Mouse (Mus musculus): ENCODE results near the gene Mapk11. TPM values are rescaled to one million over a fixed set of nuclear protein-coding genes. Genes with fewer than 3 reads are reported as not detected.

Gene Mapk11
- polyA plus RNA-seq, 1 experiment from 2014 or later = 13.3 TPM

DNA sequence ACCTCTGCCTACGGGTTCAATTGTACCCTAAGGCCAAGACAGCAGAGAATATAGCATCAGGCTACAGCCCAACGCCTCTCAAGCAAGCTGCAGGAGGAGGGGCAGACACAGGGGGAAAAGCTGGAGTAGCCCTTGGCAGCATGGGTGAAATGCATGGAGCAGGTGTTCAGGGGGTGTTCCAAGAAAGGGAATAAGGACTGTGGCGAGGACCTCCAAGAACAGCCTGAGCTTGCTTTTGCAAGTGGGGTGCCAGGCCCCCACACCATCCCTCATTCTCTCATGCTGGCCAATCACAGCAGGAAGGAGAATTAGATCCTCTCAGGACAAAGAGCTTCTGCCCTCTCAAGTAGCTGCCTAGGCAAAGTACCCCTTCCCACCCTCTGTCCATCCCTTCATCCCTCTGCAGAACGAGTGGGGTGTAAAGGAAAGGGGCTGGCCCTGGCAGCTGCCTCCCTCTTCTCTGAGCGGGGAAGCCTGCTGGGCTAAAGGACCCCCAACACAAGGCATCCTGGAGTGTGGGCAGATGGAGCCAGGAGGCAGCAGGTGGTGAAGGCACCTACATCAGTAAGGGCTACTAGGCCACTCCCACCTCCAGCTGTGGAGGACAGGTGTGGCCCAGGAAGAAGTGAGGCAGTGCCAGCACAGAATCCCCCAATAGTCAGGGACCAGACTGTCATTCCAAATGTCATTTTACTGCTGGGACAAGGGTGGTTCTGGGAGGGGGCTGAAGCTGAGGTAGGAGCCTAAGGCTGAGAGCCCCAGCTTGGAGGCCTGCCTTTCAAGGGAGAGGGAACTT is 34.9 kb upstream of the Mapk11 start:
- no peak for TF ChIP-seq CTCF (IDR thresholded peaks at IDR 0.05; ENCODE audit: low read depth)
- Histone ChIP-seq H3K4me1 (ENCODE audit: insufficient read depth) (no peaks in the 10 kb centered on the region), H3K4me3 (ENCODE audit: low read depth, low read length) (no peak overlapping the region), H3K9ac (no peak overlapping the region), H3K27ac (ENCODE audit: low read depth) (no peak overlapping the region), H3K4me2 (no peak overlapping the region), H3K9me3 (ENCODE audit: low read depth, low read length) (no peaks in the 10 kb centered on the region), H3K36me3 (ENCODE audit: insufficient read depth) (0 out of 2 replicates have a peak, but pooled peaks cover 7% of the 10 kb centered on the region), H3K27me3 (ENCODE audit: insufficient read depth, low read length) (no peaks in the 10 kb centered on the region)
- 54% methylated on average over 5 of the region's 5 CpGs for WGBS
- DNase-seq = no peak
- ATAC-seq (ENCODE audit: insufficient read depth) = no peak

DNA sequence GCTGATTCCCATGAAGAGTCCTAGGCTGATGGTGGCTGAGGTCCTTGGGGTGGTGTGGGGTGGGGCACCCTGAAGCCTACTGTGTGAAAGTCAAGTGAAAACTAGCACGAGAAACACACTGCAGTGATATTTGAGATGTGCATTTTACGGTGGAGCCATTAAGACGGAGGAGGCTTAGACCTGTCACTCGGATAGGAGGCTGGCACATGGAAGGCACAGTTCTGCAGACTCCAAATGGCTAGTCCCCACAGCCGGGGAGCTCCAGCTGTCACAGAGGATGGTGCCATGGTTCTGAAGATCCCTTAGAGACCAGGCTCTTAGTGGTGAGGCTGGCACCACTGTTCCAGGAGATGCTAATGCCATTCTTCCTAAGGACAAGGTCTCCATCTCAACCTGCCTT is 33.4 kb upstream of the Mapk11 start:
- Histone ChIP-seq H3K4me2 (no peak overlapping the region), H3K36me3 (ENCODE audit: insufficient read depth) (0 out of 2 replicates have a peak, but pooled peaks cover 7% of the 10 kb centered on the region), H3K4me3 (ENCODE audit: low read depth, low read length) (no peak overlapping the region), H3K27ac (ENCODE audit: low read depth) (peak overlapping the region; percentile 21; the same call in 1 of the 2 replicates), H3K27me3 (ENCODE audit: insufficient read depth, low read length) (no peaks in the 10 kb centered on the region), H3K9me3 (ENCODE audit: low read depth, low read length) (no peaks in the 10 kb centered on the region), H3K4me1 (ENCODE audit: insufficient read depth) (peaks cover 10% of the 10 kb centered on the region), H3K9ac (no peak overlapping the region)
- ATAC-seq (ENCODE audit: insufficient read depth) (no peak), DNase-seq (no peak)
- 71% methylated on average over 5 of the region's 5 CpGs for WGBS
- no peak for TF ChIP-seq CTCF (IDR thresholded peaks at IDR 0.05; ENCODE audit: low read depth)

DNA sequence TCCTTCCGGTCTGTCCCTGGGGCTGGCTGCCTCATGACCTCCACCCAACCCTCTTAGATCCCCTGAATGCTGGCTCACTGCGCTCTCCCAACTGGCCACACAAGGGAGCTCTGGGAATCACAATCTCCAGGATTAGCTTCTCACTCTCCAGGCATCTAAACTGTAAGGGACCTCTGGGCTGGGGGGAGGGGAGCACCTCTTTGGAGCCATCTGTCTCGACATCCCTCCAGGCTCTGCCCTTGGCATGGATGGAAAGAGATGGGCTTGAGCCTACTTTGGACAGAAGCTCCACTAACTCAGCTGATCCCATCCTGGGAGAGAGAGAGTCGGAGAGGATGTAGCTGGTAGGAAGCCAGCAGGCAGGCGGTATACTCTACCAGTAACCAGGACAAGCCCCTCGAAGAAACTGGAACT is 32.9 kb upstream of the Mapk11 start:
- Histone ChIP-seq H3K4me3 (ENCODE audit: low read depth, low read length) (no peak overlapping the region), H3K9ac (peak overlapping the region; percentile 14; the same call in 1 of the 2 replicates), H3K36me3 (ENCODE audit: insufficient read depth) (0 out of 2 replicates have a peak, but pooled peaks cover 7% of the 10 kb centered on the region), H3K9me3 (ENCODE audit: low read depth, low read length) (no peaks in the 10 kb centered on the region), H3K27me3 (ENCODE audit: insufficient read depth, low read length) (no peaks in the 10 kb centered on the region), H3K4me2 (peak overlapping the region; percentile 21; the same call in 1 of the 2 replicates), H3K4me1 (ENCODE audit: insufficient read depth) (peaks cover 15% of the 10 kb centered on the region), H3K27ac (ENCODE audit: low read depth) (peak overlapping the region; percentile 21; the same call in 1 of the 2 replicates)
- ATAC-seq (ENCODE audit: insufficient read depth) (no peak), DNase-seq (peak; percentile 70)
- peak; percentile 11; the same call in 1 of the 2 replicates for TF ChIP-seq CTCF (IDR thresholded peaks at IDR 0.05; ENCODE audit: low read depth)
- WGBS = 31% methylated on average over 6 of the region's 6 CpGs

DNA sequence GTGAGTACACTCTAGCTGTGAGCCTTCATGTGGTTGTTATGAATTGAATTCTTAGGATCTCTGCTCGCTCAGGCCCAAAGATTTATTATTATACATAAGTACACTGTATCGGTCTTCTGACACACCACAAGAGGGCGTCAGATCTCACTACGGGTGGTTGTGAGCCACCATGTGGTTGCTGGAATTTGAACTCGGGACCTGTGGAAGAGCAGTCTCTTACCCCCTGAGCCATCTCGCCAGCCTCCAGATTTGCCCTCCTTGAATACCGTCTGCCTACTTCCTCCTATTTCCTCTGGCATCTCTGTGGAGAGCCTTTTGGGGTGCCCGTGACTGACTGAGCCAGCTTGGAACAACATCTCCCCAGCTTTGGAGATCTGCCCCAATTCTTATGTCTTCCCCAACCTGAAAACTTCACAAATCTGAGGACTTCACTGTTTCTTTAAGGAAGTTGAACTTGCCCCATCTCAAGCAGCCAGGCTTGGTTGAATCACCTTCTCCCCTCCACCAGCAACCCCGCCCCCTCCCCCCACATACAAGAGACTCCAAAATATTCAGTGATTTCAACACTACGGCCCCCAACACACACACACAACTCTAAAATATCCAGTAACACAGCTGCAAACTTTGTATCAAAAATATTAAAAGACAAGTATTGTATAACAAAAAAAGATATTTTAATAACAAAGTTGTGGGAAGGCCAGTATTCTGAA is 32.3 kb upstream of the Mapk11 start:
- H3K9me3 ChIP-seq (ENCODE audit: low read depth, low read length) = no peaks in the 10 kb centered on the region
- WGBS = 56% methylated on average over 10 of the region's 10 CpGs
- H3K4me2 ChIP-seq = peak overlapping the region; percentile 63
- H3K9ac ChIP-seq = peak overlapping the region; percentile 2; the same call in 1 of the 2 replicates
- peak; percentile 26 for DNase-seq
- no peak for ATAC-seq (ENCODE audit: insufficient read depth)
- H3K27me3 ChIP-seq (ENCODE audit: insufficient read depth, low read length) = no peaks in the 10 kb centered on the region
- H3K4me1 ChIP-seq (ENCODE audit: insufficient read depth) = peaks cover 21% of the 10 kb centered on the region
- H3K4me3 ChIP-seq (ENCODE audit: low read depth, low read length) = peak overlapping the region; percentile 79; the same call in 1 of the 2 replicates
- 0 out of 2 replicates have a peak, but pooled peaks cover 3% of the 10 kb centered on the region for H3K36me3 ChIP-seq (ENCODE audit: insufficient read depth)
- peak; percentile 47 for TF ChIP-seq CTCF (IDR thresholded peaks at IDR 0.05; ENCODE audit: low read depth)
- H3K27ac ChIP-seq (ENCODE audit: low read depth) = peak overlapping the region; percentile 21

DNA sequence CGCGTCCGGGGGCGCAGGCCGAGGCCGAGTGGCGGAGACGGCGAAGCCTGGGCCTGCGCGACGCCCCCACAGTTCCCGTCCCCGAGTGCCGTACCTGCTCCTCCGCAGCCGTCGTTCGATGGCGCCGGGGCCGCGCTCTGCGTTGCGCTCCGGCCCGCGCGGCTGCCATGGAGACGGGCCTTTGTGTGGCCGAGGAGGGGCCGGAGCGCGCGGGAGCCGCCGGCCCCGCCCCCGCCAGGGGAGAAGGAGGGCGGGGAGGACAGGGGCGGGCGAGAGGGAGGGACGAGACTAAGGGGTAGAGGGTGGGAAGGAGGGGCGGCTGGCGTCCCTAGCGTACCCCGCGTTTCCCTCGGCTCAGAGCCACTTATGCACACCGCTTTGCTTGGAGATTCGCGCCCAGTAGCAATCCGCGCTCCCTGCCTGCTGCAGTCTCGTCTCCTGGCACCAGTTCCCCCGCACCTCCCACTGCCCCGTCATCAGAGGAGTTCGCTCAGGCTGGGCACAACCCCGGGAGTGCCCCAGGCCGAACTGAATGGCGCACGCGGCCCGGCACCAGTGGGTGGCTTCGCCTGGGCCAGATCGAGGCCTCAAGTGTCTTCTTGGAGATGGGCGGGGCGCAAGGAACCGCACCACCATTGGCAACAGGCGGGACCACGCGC is 31.3 kb upstream of the Mapk11 start, which contains the start of gene Plxnb2:
Gene Plxnb2 (minus strand): TSS at position 218 of the 659 bp plus-strand sequence.
- under 1% methylated on average over 62 of the region's 72 CpGs for WGBS
- Histone ChIP-seq H3K27ac (ENCODE audit: low read depth) (peak within 1 kb of the TSS; percentile 90), H3K4me1 (ENCODE audit: insufficient read depth) (peaks cover 28% of the 10 kb centered on the region), H3K4me2 (peak within 1 kb of the TSS; percentile 63), H3K4me3 (ENCODE audit: low read depth, low read length) (peak within 1 kb of the TSS; percentile 79), H3K9me3 (ENCODE audit: low read depth, low read length) (no peaks in the 10 kb centered on the region), H3K27me3 (ENCODE audit: insufficient read depth, low read length) (no peaks in the 10 kb centered on the region), H3K36me3 (ENCODE audit: insufficient read depth) (no peaks in the 10 kb centered on the region), H3K9ac (peak within 1 kb of the TSS; percentile 87)
- TF ChIP-seq CTCF (IDR thresholded peaks at IDR 0.05; ENCODE audit: low read depth) = no peak
- ATAC-seq (ENCODE audit: insufficient read depth) (peak; percentile 87), DNase-seq (peak; percentile 94)

GRCm38 (mm10) chr15:89180081-89180541 is 30.7 kb upstream of the Mapk11 start:
- no peak for DNase-seq
- WGBS = under 1% methylated on average over 26 of the region's 26 CpGs
- peak overlapping the region; percentile 90 for H3K27ac ChIP-seq (ENCODE audit: low read depth)
- TF ChIP-seq CTCF (IDR thresholded peaks at IDR 0.05; ENCODE audit: low read depth) = no peak
- H3K4me3 ChIP-seq (ENCODE audit: low read depth, low read length) = peak overlapping the region; percentile 79
- H3K4me1 ChIP-seq (ENCODE audit: insufficient read depth) = peaks cover 34% of the 10 kb centered on the region
- peak; percentile 5 for ATAC-seq (ENCODE audit: insufficient read depth)
- no peaks in the 10 kb centered on the region for H3K27me3 ChIP-seq (ENCODE audit: insufficient read depth, low read length)
- H3K9ac ChIP-seq = peak overlapping the region; percentile 87
- no peaks in the 10 kb centered on the region for H3K36me3 ChIP-seq (ENCODE audit: insufficient read depth)
- H3K9me3 ChIP-seq (ENCODE audit: low read depth, low read length) = no peaks in the 10 kb centered on the region
- peak overlapping the region; percentile 63 for H3K4me2 ChIP-seq

Measured in lung, embryonic 14.5 days (tissue).